Mouse (Mus musculus) testis, adult 2 months (tissue): ENCODE results near the gene Cbx7.

Source experiments
- CTCF ChIP-seq: fragments of 200-500 bp; IDR thresholded peaks from 2 replicates; pipeline ENCODE4 v1.5.1; 2012; ENCODE audit warnings: low read depth, mild to moderate bottlenecking, inconsistent platforms, low read length, moderate library complexity; ENCODE audit not compliant: control insufficient read depth, insufficient read depth, insufficient replicate concordance
- POLR2A ChIP-seq: fragments of 200-500 bp; IDR thresholded peaks from 2 replicates; pipeline ENCODE4 v1.6.1; 2012; ENCODE audit warnings: low read depth, mild to moderate bottlenecking, inconsistent platforms, low read length, moderate library complexity; ENCODE audit not compliant: control insufficient read depth

GRCm38 (mm10) chr15:79891436-79892212 lies 79.3 kb downstream of the Cbx7 start, which contains the start of gene Apobec3:
- no peak for TF ChIP-seq POLR2A
- peak; percentile 88; the same call in 1 of the 2 replicates for TF ChIP-seq CTCF
